Mouse (Mus musculus) MEL (cell line): ENCODE data around the gene Ell. TPM values are rescaled to one million over a fixed set of nuclear protein-coding genes. Genes with fewer than 3 reads are reported as not detected.

Experiments used
- DNase-seq: peaks from one replicate; pipeline ENCODE4 v3.0.0; 2011; ENCODE audit warnings: low read depth, low spot score
- H3K27ac ChIP-seq: 2 replicates; pipeline ENCODE4 v1.5.1; 2012; ENCODE audit warnings: low read depth, mild to moderate bottlenecking, control low read depth, low read length, moderate library complexity; ENCODE audit not compliant: control insufficient read depth
- H3K27me3 ChIP-seq, 2 experiments: fragments of 150-350 bp in 1 of 2; sonication (generic) in 1 of 2; 2 replicates each; pipeline ENCODE4 v1.6.1; 2012; ENCODE audit warnings: low read length in 2 of 2, mild to moderate bottlenecking in 2 of 2, improper control_type of control experiment in 1 of 2, moderate library complexity in 1 of 2; ENCODE audit not compliant: insufficient read depth in 2 of 2, control insufficient read depth in 1 of 2
- H3K36me3 ChIP-seq, 2 experiments: 2 replicates each; pipeline ENCODE4 v1.6.1; 2012 to 2014; ENCODE audit warnings: low read length in 2 of 2, improper control_type of control experiment in 1 of 2, inconsistent platforms in 1 of 2, mild to moderate bottlenecking in 1 of 2; ENCODE audit not compliant: insufficient read depth in 2 of 2, control insufficient read depth in 1 of 2
- H3K4me1 ChIP-seq, 2 experiments: fragments of 150-350 bp in 1 of 2; sonication (generic) in 1 of 2; 2 replicates each; pipeline ENCODE4 v1.6.1; 2012; ENCODE audit warnings: low read length in 2 of 2, improper control_type of control experiment in 1 of 2, mild to moderate bottlenecking in 1 of 2; ENCODE audit not compliant: insufficient read depth in 2 of 2, control insufficient read depth in 1 of 2
- H3K4me3 ChIP-seq, 2 experiments: fragments of 150-350 bp in 1 of 2; sonication (generic) in 1 of 2; 2 replicates each; pipeline ENCODE4 v1.5.1; 2012; ENCODE audit warnings: low read depth in 2 of 2, low read length in 2 of 2, mild to moderate bottlenecking in 2 of 2, moderate library complexity in 2 of 2, control low read depth in 1 of 2, improper control_type of control experiment in 1 of 2; ENCODE audit not compliant: control insufficient read depth in 1 of 2, insufficient read depth in 1 of 2
- H3K79me2 ChIP-seq: 2 replicates; pipeline ENCODE4 v1.6.1; 2012; ENCODE audit warnings: mild to moderate bottlenecking, low read length, moderate library complexity; ENCODE audit not compliant: control insufficient read depth, poor library complexity, insufficient read depth
- H3K9ac ChIP-seq: 2 replicates; pipeline ENCODE4 v1.6.1; 2012; ENCODE audit warnings: low read depth, mild to moderate bottlenecking, control low read depth, low read length, moderate library complexity; ENCODE audit not compliant: control insufficient read depth, poor library complexity, severe bottlenecking
- H3K9me3 ChIP-seq: fragments of 150-350 bp; sonication (generic); replicated peaks from 2 replicates; pipeline ENCODE4 v1.6.1; 2012; ENCODE audit warnings: mild to moderate bottlenecking, low read length, improper control_type of control experiment, moderate library complexity; ENCODE audit not compliant: insufficient read depth
- BHLHE40 ChIP-seq: IDR thresholded peaks from 2 replicates; pipeline ENCODE4 v1.6.1; 2012; ENCODE audit warnings: low read depth, mild to moderate bottlenecking, inconsistent platforms, low read length, improper control_type of control experiment, borderline replicate concordance
- E2F4 ChIP-seq: IDR thresholded peaks from 2 replicates; pipeline ENCODE4 v1.6.1; 2011; ENCODE audit warnings: low read depth, low read length, improper control_type of control experiment, borderline replicate concordance
- EP300 ChIP-seq, 2 experiments: IDR thresholded peaks; 2 replicates each; pipeline ENCODE4 v1.6.1; 2011; ENCODE audit warnings: improper control_type of control experiment in 2 of 2, low read length in 2 of 2, low read depth in 1 of 2, mild to moderate bottlenecking in 1 of 2
- HCFC1 ChIP-seq: IDR thresholded peaks from 2 replicates; pipeline ENCODE4 v1.6.1; 2012; ENCODE audit warnings: low read depth, mild to moderate bottlenecking, inconsistent platforms, low read length, improper control_type of control experiment, moderate library complexity
- JUND ChIP-seq: IDR thresholded peaks from 2 replicates; pipeline ENCODE4 v1.6.1; 2011; ENCODE audit warnings: low read depth, mild to moderate bottlenecking, improper control_type of control experiment, low read length
- MAZ ChIP-seq: IDR thresholded peaks from 2 replicates; pipeline ENCODE4 v1.6.1; 2012; ENCODE audit warnings: low read depth, mild to moderate bottlenecking, inconsistent platforms, low read length, improper control_type of control experiment
- MEF2A ChIP-seq: IDR thresholded peaks from 2 replicates; pipeline ENCODE4 v1.6.1; 2014; ENCODE audit warnings: low read depth, mild to moderate bottlenecking, inconsistent platforms, low read length, improper control_type of control experiment; ENCODE audit not compliant: poor library complexity, insufficient replicate concordance, severe bottlenecking; ENCODE audit errors: extremely low read depth
- MXI1 ChIP-seq: IDR thresholded peaks from 2 replicates; pipeline ENCODE4 v1.6.1; 2011; ENCODE audit warnings: mild to moderate bottlenecking, low read depth, low read length, improper control_type of control experiment
- MYB ChIP-seq: IDR thresholded peaks from 2 replicates; pipeline ENCODE4 v1.6.1; 2011; ENCODE audit warnings: mild to moderate bottlenecking, low read depth, low read length, improper control_type of control experiment
- MYC ChIP-seq: IDR thresholded peaks from 2 replicates; pipeline ENCODE4 v1.6.1; 2011; ENCODE audit warnings: low read depth, mild to moderate bottlenecking, low read length, improper control_type of control experiment, moderate library complexity
- POLR2A ChIP-seq, 2 experiments: IDR thresholded peaks; 2 replicates each; pipeline ENCODE4 v1.6.1; 2011 to 2012; ENCODE audit warnings: low read length in 2 of 2, mild to moderate bottlenecking in 2 of 2, control low read depth in 1 of 2, improper control_type of control experiment in 1 of 2, low read depth in 1 of 2, moderate library complexity in 1 of 2; ENCODE audit not compliant: control insufficient read depth in 1 of 2, insufficient read depth in 1 of 2, poor library complexity in 1 of 2
- POLR2AphosphoS2 ChIP-seq: IDR thresholded peaks from 2 replicates; pipeline ENCODE4 v1.6.1; 2011; ENCODE audit warnings: low read length, improper control_type of control experiment
- POLR2AphosphoS5 ChIP-seq: IDR thresholded peaks from 2 replicates; pipeline ENCODE4 v1.6.1; 2012; ENCODE audit warnings: low read depth, borderline replicate concordance, mild to moderate bottlenecking, inconsistent platforms, low read length, moderate library complexity, mixed read lengths
- RAD21 ChIP-seq: IDR thresholded peaks from 2 replicates; pipeline ENCODE4 v1.6.1; 2011; ENCODE audit warnings: mild to moderate bottlenecking, low read depth, low read length, improper control_type of control experiment
- SIN3A ChIP-seq: IDR thresholded peaks from 2 replicates; pipeline ENCODE4 v1.6.1; 2012; ENCODE audit warnings: low read length, improper control_type of control experiment, inconsistent platforms
- SMC3 ChIP-seq: IDR thresholded peaks from 2 replicates; pipeline ENCODE4 v1.6.1; 2011; ENCODE audit warnings: low read depth, low read length, improper control_type of control experiment
- TAL1 ChIP-seq: IDR thresholded peaks from 2 replicates; pipeline ENCODE4 v1.6.1; 2012; ENCODE audit warnings: mild to moderate bottlenecking, inconsistent platforms, low read length, moderate library complexity, mixed read lengths
- UBTF ChIP-seq: IDR thresholded peaks from 2 replicates; pipeline ENCODE4 v1.6.1; 2012; ENCODE audit warnings: low read depth, mild to moderate bottlenecking, inconsistent platforms, low read length, improper control_type of control experiment, moderate library complexity, borderline replicate concordance; ENCODE audit not compliant: insufficient read depth
- polyA plus RNA-seq, 2 experiments: library from polyadenylated mRNA; stranded (reverse) in 1 of 2; unstranded in 1 of 2; fragments of >175 nt in 1 of 2; fragments of >200 nt in 1 of 2; gene quantifications; 2 replicates each; pipeline versions ENCODE4 v1.2.1 to v1.2.4; 2012; ENCODE audit warnings: low replicate concordance in 2 of 2, low read depth in 1 of 2; ENCODE audit not compliant: insufficient read length in 2 of 2, insufficient read depth in 1 of 2, missing spikeins in 1 of 2
- total RNA-seq: library from RNA; depleted of rRNA; stranded (reverse); fragments of 300-350 nt; gene quantifications from 2 replicates; pipeline ENCODE4 v1.2.3, GENCODE M21; 2012

The Ell gene
- total and polyA plus RNA-seq, 3 experiments: 12.4 to 25.9 TPM; not detected in 1

DNA sequence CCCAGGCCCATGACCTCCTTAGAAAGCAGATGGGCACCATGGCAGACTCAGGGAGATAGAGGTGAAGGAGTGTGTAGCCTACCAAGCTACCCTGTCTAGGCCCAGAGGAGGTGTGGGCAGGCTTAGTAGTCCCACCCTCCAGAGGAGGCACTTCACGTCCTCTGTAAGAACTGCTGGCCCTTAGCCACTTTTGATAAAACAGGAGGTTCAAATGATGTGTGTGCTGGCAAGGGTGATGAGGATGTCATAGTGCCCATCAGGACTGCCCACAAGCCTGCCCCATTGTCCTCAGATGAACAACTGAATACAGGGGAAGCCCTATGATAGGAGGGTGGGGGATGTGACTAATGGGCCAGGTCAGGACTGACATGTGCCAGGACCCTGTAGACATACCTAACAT lies 13.6 kb downstream of the Ell start:
- H3K79me2 ChIP-seq: peaks cover 31% of the 10 kb centered on the region
- H3K4me3 ChIP-seq: no peak overlapping the region
- H3K9me3 ChIP-seq: no peaks in the 10 kb centered on the region
- no peak overlapping the region for H3K27ac ChIP-seq
- TF ChIP-seq RAD21 (no peak), JUND (no peak), BHLHE40 (no peak), E2F4 (no peak), TAL1 (no peak), MXI1 (no peak), POLR2A (IDR thresholded peaks at IDR 0.05; ENCODE audit: control insufficient read depth in 1 of 2, insufficient read depth in 1 of 2, low read depth in 1 of 2, low read length in 2 of 2, poor library complexity in 1 of 2) (no peak), UBTF (no peak), POLR2AphosphoS5 (no peak), MEF2A (no peak)
- TF ChIP-seq, all 39 proteins: peak for 0
- DNase-seq: no peak
- H3K36me3 ChIP-seq: no peaks in the 10 kb centered on the region
- no peaks in the 10 kb centered on the region for H3K27me3 ChIP-seq
- H3K9ac ChIP-seq: no peak overlapping the region
- H3K4me1 ChIP-seq: peaks cover 1 to 4% of the 10 kb centered on the region in 2 experiments; a peak in 2 of 4 replicates

- Histone ChIP-seq H3K9me3 (no peaks in the 10 kb centered on the region), H3K79me2 (peaks cover 22% of the 10 kb centered on the region), H3K27me3 (no peaks in the 10 kb centered on the region), H3K9ac (no peak overlapping the region), H3K27ac (no peak overlapping the region), H3K4me3 (no peak overlapping the region), H3K4me1 (peaks cover 2 to 8% of the 10 kb centered on the region in 2 experiments; a peak in 2 of 4 replicates), H3K36me3 (peaks cover 0 to 3% of the 10 kb centered on the region in 2 experiments; a peak in 1 of 4 replicates)
- TF ChIP-seq MYC: no peak
- no peak for TF ChIP-seq HCFC1
- TF ChIP-seq EP300 (IDR thresholded peaks at IDR 0.05; ENCODE audit: low read depth in 1 of 2, low read length in 2 of 2): no peak
- no peak for TF ChIP-seq MXI1
- no peak for TF ChIP-seq MYB
- no peak for TF ChIP-seq POLR2AphosphoS5
- TF ChIP-seq MAZ: no peak
- no peak for TF ChIP-seq E2F4
- TF ChIP-seq SMC3: no peak
- TF ChIP-seq POLR2AphosphoS2: no peak
- TF ChIP-seq SIN3A: no peak
- no peak for DNase-seq
Observed at GRCm38 (mm10) chr8:70553740-70554139, 14.5 kb downstream of the Ell start.
